Mouse (Mus musculus): ENCODE measurements around the gene Smarcc1. TPM values are rescaled to one million over a fixed set of nuclear protein-coding genes. Genes with fewer than 3 reads are reported as not detected.
A peak's percentile ranks its signal among the peaks of the same experiment; 100 is the strongest.
"Not testable (repeated sequence)": the region's sequence is repeated elsewhere in the genome, so short reads cannot be mapped to it uniquely, and the experiment has no call there.

Smarcc1 gene
- polyA plus RNA-seq, 1 experiment, result 76.6 TPM

- H3K27ac ChIP-seq (ENCODE audit: insufficient read depth, low read depth, low read length), result peak overlapping the region; percentile 41; the same call in 1 of the 2 replicates
- no peaks in the 10 kb centered on the region for H3K4me1 ChIP-seq (ENCODE audit: control insufficient read depth, insufficient read depth, low read length)
- TF ChIP-seq CTCF (IDR thresholded peaks at IDR 0.05; ENCODE audit: insufficient read depth, low read depth, low read length) (no peak), POLR2A (IDR thresholded peaks at IDR 0.05; ENCODE audit: insufficient read depth, low read depth, low read length) (no peak)
- 27% methylated on average over 10 of the region's 10 CpGs for WGBS
- H3K4me3 ChIP-seq (ENCODE audit: insufficient read depth, low read depth, low read length), result peak overlapping the region; percentile 97
Measured at GRCm38 (mm10) chr9:110130896-110131524, 13.5 kb downstream of the Smarcc1 start.

GRCm38 (mm10) chr9:110131525-110132197 is 14.2 kb downstream of the Smarcc1 start:
- Histone ChIP-seq H3K4me1 (ENCODE audit: control insufficient read depth, insufficient read depth, low read length) (no peaks in the 10 kb centered on the region), H3K27ac (ENCODE audit: insufficient read depth, low read depth, low read length) (peak overlapping the region; percentile 68), H3K4me3 (ENCODE audit: insufficient read depth, low read depth, low read length) (peak overlapping the region; percentile 97)
- under 1% methylated on average over 64 of the region's 64 CpGs for WGBS
- no peak for TF ChIP-seq CTCF (IDR thresholded peaks at IDR 0.05; ENCODE audit: insufficient read depth, low read depth, low read length)
- TF ChIP-seq POLR2A (IDR thresholded peaks at IDR 0.05; ENCODE audit: insufficient read depth, low read depth, low read length), result peak; percentile 93

DNA sequence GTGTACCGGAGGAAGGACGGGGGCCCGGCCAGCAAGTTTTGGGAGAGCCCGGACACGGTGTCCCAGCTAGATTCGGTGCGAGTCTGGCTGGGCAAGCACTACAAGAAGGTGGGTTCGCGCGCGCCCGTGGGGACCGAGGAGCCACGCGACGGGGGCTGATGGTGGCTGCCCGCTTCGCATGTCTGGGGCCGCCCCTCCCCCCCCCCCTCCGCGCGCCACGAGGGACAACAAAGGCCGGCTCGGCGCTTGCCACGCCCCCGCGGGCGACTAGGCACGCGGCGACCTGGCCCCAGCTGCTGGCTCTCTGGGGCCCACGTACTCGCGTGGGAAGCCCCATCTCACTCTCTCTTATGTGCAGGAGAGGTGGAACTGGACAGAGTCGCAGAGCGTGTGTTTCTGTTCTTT is 14.7 kb downstream of the Smarcc1 start:
- Histone ChIP-seq H3K4me3 (ENCODE audit: insufficient read depth, low read depth, low read length) (peak overlapping the region; percentile 97), H3K4me1 (ENCODE audit: control insufficient read depth, insufficient read depth, low read length) (no peaks in the 10 kb centered on the region), H3K27ac (ENCODE audit: insufficient read depth, low read depth, low read length) (no peak overlapping the region)
- WGBS, result under 1% methylated on average over 37 of the region's 38 CpGs
- TF ChIP-seq CTCF (IDR thresholded peaks at IDR 0.05; ENCODE audit: insufficient read depth, low read depth, low read length) (no peak), POLR2A (IDR thresholded peaks at IDR 0.05; ENCODE audit: insufficient read depth, low read depth, low read length) (no peak)

GRCm38 (mm10) chr9:110132921-110133320 is 15.4 kb downstream of the Smarcc1 start:
- Histone ChIP-seq H3K27ac (ENCODE audit: insufficient read depth, low read depth, low read length) (no peak overlapping the region), H3K4me1 (ENCODE audit: control insufficient read depth, insufficient read depth, low read length) (no peaks in the 10 kb centered on the region), H3K4me3 (ENCODE audit: insufficient read depth, low read depth, low read length) (peak overlapping the region; percentile 16; the same call in 1 of the 2 replicates)
- no peak for TF ChIP-seq POLR2A (IDR thresholded peaks at IDR 0.05; ENCODE audit: insufficient read depth, low read depth, low read length)
- TF ChIP-seq CTCF (IDR thresholded peaks at IDR 0.05; ENCODE audit: insufficient read depth, low read depth, low read length), result no peak
- 58% methylated on average over 6 of the region's 6 CpGs for WGBS

- WGBS, result 80% methylated on average over 5 of the region's 5 CpGs
- no peak for TF ChIP-seq CTCF (IDR thresholded peaks at IDR 0.05; ENCODE audit: insufficient read depth, low read depth, low read length)
- H3K4me1 ChIP-seq (ENCODE audit: control insufficient read depth, insufficient read depth, low read length), result no peaks in the 10 kb centered on the region
- no peak overlapping the region for H3K4me3 ChIP-seq (ENCODE audit: insufficient read depth, low read depth, low read length)
- no peak overlapping the region for H3K27ac ChIP-seq (ENCODE audit: insufficient read depth, low read depth, low read length)
Measured at GRCm38 (mm10) chr9:110134176-110134575, 16.7 kb downstream of the Smarcc1 start.

- no peak overlapping the region for H3K4me3 ChIP-seq (ENCODE audit: insufficient read depth, low read depth, low read length)
- WGBS, result 85% methylated on average over 4 of the region's 4 CpGs
- TF ChIP-seq CTCF (IDR thresholded peaks at IDR 0.05; ENCODE audit: insufficient read depth, low read depth, low read length), result no peak
- TF ChIP-seq POLR2A (IDR thresholded peaks at IDR 0.05; ENCODE audit: insufficient read depth, low read depth, low read length), result no peak
- H3K4me1 ChIP-seq (ENCODE audit: control insufficient read depth, insufficient read depth, low read length), result no peaks in the 10 kb centered on the region
- H3K27ac ChIP-seq (ENCODE audit: insufficient read depth, low read depth, low read length), result no peak overlapping the region
Measured at GRCm38 (mm10) chr9:110139119-110139518, 21.6 kb downstream of the Smarcc1 start.

DNA sequence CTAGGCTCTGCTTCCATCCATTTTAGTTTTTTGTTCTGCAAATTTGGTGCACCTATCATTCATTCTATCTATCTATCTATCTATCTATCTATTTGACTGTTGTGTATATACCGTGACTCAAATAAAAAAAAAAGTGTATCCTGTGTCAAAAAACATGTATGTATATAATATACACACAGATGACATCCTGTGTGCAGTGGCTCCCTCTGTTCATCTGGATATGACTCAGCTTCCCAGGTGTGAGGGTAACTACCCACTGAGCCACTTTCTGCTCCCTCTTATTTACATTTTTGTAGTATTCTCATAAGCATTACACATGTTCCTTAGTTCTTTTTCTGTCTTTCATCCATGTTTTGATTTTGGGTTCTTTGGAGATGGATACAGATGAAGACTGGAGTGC is 24.6 kb downstream of the Smarcc1 start:
- Histone ChIP-seq H3K4me1 (ENCODE audit: control insufficient read depth, insufficient read depth, low read length) (no peaks in the 10 kb centered on the region), H3K27ac (ENCODE audit: insufficient read depth, low read depth, low read length) (no peak overlapping the region), H3K4me3 (ENCODE audit: insufficient read depth, low read depth, low read length) (no peak overlapping the region)
- TF ChIP-seq CTCF (IDR thresholded peaks at IDR 0.05; ENCODE audit: insufficient read depth, low read depth, low read length) (no peak), POLR2A (IDR thresholded peaks at IDR 0.05; ENCODE audit: insufficient read depth, low read depth, low read length) (no peak)
- 93% methylated on average over 1 of the region's 1 CpGs for WGBS

- no peak for TF ChIP-seq POLR2A (IDR thresholded peaks at IDR 0.05; ENCODE audit: insufficient read depth, low read depth, low read length)
- no peak for TF ChIP-seq CTCF (IDR thresholded peaks at IDR 0.05; ENCODE audit: insufficient read depth, low read depth, low read length)
- Histone ChIP-seq H3K4me1 (ENCODE audit: control insufficient read depth, insufficient read depth, low read length) (no peaks in the 10 kb centered on the region), H3K4me3 (ENCODE audit: insufficient read depth, low read depth, low read length) (no peak overlapping the region), H3K27ac (ENCODE audit: insufficient read depth, low read depth, low read length) (no peak overlapping the region)
- 74% methylated on average over 2 of the region's 2 CpGs for WGBS
Measured at GRCm38 (mm10) chr9:110148598-110148997, 31.1 kb downstream of the Smarcc1 start.

- no peaks in the 10 kb centered on the region for H3K4me1 ChIP-seq (ENCODE audit: control insufficient read depth, insufficient read depth, low read length)
- no peak overlapping the region for H3K27ac ChIP-seq (ENCODE audit: insufficient read depth, low read depth, low read length)
- TF ChIP-seq CTCF (IDR thresholded peaks at IDR 0.05; ENCODE audit: insufficient read depth, low read depth, low read length), result no peak
- TF ChIP-seq POLR2A (IDR thresholded peaks at IDR 0.05; ENCODE audit: insufficient read depth, low read depth, low read length), result no peak
- WGBS, result 86% methylated on average over 1 of the region's 1 CpGs
- H3K4me3 ChIP-seq (ENCODE audit: insufficient read depth, low read depth, low read length), result no peak overlapping the region
Measured at GRCm38 (mm10) chr9:110159036-110159435, 41.5 kb downstream of the Smarcc1 start.

GRCm38 (mm10) chr9:110160486-110160885 is 43.0 kb downstream of the Smarcc1 start:
- H3K27ac ChIP-seq (ENCODE audit: insufficient read depth, low read depth, low read length); H3K4me3 ChIP-seq (ENCODE audit: insufficient read depth, low read depth, low read length); H3K4me1 ChIP-seq (ENCODE audit: control insufficient read depth, insufficient read depth, low read length): not testable (repeated sequence)
- 93% methylated on average over 2 of the region's 2 CpGs for WGBS

Data from olfactory bulb, adult 2 months (tissue).